Mouse (Mus musculus) cerebellum, adult 2 months (tissue): Measurements from ENCODE around the gene Wdr61. TPM values are rescaled to one million over a fixed set of nuclear protein-coding genes. Genes with fewer than 3 reads are reported as not detected.

Experiments used
- DNase-seq, 2 experiments: peaks; one replicate each; pipeline ENCODE4 v3.0.0; 2021
- H3K27ac ChIP-seq: fragments of 200-500 bp; 2 replicates; pipeline ENCODE4 v1.5.1; 2012; ENCODE audit warnings: low read length, control low read depth, inconsistent platforms; ENCODE audit not compliant: insufficient read depth
- H3K27me3 ChIP-seq: fragments of 200-500 bp; 2 replicates; pipeline ENCODE4 v1.6.1; 2012; ENCODE audit warnings: inconsistent platforms, mild to moderate bottlenecking, low read length, moderate library complexity; ENCODE audit not compliant: control insufficient read depth, insufficient read depth
- H3K4me1 ChIP-seq: fragments of 200-500 bp; 2 replicates; pipeline ENCODE4 v1.6.1; 2011; ENCODE audit warnings: low read length; ENCODE audit not compliant: control insufficient read depth, insufficient read depth
- H3K4me3 ChIP-seq: fragments of 200-500 bp; replicated peaks from 2 replicates; pipeline ENCODE3; 2011; ENCODE audit warnings: mild to moderate bottlenecking, low read depth, low read length, control low read depth; ENCODE audit not compliant: insufficient read depth
- CTCF ChIP-seq: fragments of 200-500 bp; IDR thresholded peaks from 2 replicates; pipeline ENCODE4 v1.5.1; 2011; ENCODE audit warnings: low read depth, mild to moderate bottlenecking, control low read depth, low read length, moderate library complexity, borderline replicate concordance; ENCODE audit not compliant: insufficient read depth
- POLR2A ChIP-seq: fragments of 200-500 bp; IDR thresholded peaks from 2 replicates; pipeline ENCODE4 v1.6.1; 2011; ENCODE audit warnings: low read length, control low read depth, borderline replicate concordance; ENCODE audit not compliant: insufficient read depth
- WGBS: fragments of 180-500 bp; shearing (Covaris S2); methylation state at CpG from one replicate; pipeline ENCODE4 v1.1.7; 2018; 5-methylcytosine and 5-hydroxymethylcytosine counted together
- polyA plus RNA-seq: library from polyadenylated mRNA; depleted of rRNA; stranded (reverse); fragments of >200 nt; gene quantifications from 2 replicates; pipeline ENCODE4 v1.2.3, GENCODE M21; 2012

Wdr61 gene
- polyA plus RNA-seq, 1 experiment = 65.3 TPM

DNA sequence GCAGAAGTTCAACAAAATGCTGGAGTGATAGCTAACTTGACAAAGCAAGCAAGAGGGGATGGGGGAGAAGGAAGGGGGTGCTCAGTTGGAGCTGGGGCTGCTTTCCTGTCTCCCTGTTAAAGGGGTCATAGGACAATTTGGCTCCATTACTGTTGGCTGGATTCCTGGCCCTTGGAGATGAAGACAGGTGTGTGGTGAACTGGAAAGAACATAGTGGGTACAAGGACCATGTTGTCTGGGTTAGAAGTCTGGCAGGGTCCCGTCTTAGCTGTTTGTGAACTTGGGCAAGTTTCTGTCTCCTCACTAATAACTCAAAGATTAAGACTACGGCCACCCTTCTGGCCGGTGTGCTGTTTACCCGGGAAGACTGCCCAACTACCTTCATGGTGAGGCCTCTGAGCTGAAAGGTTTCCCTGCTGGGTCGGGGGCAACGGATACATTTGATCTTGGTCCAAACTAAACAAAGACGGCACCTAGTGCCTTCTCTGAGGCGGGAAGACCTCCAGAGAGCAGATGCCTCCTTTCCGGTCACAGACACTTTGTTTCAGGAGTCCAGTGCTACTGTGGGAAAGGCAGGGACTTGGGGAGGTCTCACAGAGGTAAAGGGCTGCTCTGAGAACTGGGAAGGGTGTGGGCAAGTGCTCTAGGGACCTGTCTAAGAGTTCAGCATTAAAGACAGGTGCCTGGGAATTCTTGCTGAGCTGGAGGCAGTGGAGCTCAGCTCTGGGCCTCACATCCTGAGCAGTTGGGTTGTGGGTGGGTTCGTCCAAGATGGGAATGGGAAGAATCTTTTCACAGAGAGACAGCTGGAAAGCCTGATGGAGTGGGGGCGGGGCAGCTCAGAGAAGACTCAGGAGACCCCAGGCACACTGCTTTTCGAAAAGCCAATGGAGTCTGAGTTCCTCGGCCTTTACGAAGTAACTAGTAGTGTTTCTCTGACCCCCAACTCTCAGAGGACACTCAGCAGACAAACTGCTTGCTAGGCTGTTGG lies 46.8 kb downstream of the Wdr61 start:
- H3K4me3 ChIP-seq = no peak overlapping the region
- WGBS = 48% methylated on average over 14 of the region's 14 CpGs
- DNase-seq = no peak
- H3K27me3 ChIP-seq = no peaks in the 10 kb centered on the region
- H3K4me1 ChIP-seq = no peaks in the 10 kb centered on the region
- no peak for TF ChIP-seq CTCF
- TF ChIP-seq POLR2A = no peak
- no peak overlapping the region for H3K27ac ChIP-seq

DNA sequence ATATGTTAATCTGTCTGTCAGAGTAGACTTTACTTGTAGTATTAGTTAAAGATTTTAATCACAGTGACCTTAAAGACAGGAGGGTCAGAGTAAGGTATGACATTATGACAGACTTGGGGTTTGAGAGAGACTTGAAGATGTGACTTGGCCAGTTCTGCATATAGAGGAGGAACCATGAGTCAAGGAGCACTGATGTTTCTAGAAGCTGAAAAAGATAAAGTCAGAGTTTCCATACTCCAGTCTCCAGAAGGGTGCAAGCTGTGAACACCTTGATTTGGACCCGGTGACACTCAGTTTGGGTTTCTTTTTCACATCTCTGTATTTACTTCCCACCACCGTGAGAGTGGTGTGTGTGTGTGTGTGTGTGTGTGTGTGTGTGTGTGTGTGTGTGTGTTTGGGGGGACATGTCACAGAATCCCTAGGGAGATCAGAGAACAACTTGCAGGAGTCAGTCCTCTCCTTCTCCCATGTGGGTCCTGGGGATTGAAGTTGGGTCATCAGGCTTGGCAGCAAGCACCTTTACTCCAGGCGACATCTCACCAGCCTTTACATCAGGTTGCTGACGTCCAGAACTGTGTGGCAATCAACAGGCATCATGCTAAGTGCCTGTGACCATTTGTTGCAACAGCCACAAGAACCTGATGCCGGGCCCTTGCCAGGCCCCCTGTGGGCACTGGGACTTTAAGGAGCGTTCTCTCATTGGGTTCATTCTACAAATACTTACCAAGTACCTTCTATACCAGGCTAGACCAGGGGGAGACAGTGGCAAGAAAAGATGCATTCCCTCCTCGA lies 50.3 kb downstream of the Wdr61 start:
- 77% methylated on average over 7 of the region's 7 CpGs for WGBS
- H3K27me3 ChIP-seq = no peaks in the 10 kb centered on the region

DNA sequence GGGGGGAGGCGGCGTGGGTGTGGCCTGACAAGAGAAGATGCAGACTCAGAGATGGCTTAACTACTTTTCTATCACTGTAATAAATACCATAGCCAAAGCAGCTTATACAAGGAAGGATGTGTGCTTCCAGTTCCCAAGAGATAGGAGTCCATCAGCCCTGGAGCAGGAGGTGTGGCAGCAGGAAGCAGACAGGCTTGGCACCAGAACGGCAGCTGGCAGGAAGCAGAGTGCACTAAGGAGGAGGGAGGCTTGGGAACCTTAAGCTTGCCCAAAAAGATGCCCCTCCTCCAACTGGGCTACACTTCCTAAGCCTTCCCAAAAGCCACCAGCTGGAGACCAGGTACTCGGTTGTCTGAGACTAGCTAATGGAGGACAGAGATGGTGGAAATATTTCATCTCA lies 51.5 kb downstream of the Wdr61 start:
- no peaks in the 10 kb centered on the region for H3K4me1 ChIP-seq
- 33% methylated on average over 4 of the region's 4 CpGs for WGBS
- H3K27ac ChIP-seq = no peak overlapping the region
- TF ChIP-seq POLR2A (no peak), CTCF (no peak)
- H3K27me3 ChIP-seq = no peaks in the 10 kb centered on the region
- no peak overlapping the region for H3K4me3 ChIP-seq
- DNase-seq = peak; percentile 63 to 81

More for the DNA sequence above, 50.3 kb downstream of the Wdr61 start:
- Histone ChIP-seq H3K4me3 (no peak overlapping the region), H3K27ac (no peak overlapping the region), H3K4me1 (no peaks in the 10 kb centered on the region)
- TF ChIP-seq POLR2A (no peak), CTCF (no peak)
- no peak for DNase-seq

DNA sequence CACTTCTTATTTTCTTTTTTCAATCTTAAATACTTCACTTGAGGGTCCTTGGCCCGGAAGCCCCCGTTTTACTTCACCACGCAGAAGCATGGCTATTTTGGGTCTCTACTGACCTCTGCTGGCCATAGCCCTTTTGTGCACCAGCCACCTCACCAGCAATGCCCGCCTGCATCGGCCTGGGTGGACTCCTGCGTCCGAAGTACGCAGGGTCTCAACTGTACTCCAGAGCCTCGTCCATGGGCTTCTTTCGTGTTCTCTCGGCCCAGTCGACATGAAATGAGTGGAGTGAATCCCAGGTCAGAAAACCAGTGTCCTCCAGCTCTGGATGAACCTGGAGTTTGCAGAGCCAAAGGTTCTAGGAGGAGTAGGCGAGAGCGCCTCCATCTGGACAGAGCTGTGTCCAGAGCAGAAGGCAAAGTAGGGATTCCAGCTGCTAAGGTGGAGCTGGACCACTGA lies 57.8 kb downstream of the Wdr61 start:
- peak; percentile 79 for TF ChIP-seq CTCF
- TF ChIP-seq POLR2A = no peak
- Histone ChIP-seq H3K27me3 (no peaks in the 10 kb centered on the region), H3K4me3 (peak overlapping the region; percentile 58), H3K4me1 (no peaks in the 10 kb centered on the region), H3K27ac (no peak overlapping the region)
- 2% methylated on average over 14 of the region's 14 CpGs for WGBS
- DNase-seq = peak; percentile 72 to 86

DNA sequence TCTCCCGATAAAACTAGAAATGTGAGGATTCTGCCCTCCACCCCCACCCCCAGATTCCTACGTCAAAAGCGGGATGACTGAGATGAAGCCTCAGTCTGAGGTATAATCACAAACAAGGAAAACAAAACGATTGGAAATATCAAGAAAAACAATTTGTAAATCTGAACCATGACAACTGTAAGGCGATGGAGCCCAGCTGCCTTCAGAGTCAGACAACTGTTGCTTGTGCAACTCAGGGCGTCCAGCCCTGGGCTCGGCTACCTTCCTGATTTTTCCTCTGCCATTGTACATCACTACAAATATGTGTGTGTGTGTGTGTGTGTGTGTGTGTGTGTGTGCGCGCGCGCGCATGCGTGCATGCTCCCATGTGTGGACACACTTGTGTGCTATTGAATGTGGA lies 60.4 kb downstream of the Wdr61 start:
- 90% methylated on average over 13 of the region's 13 CpGs for WGBS
- no peak for DNase-seq
- no peak for TF ChIP-seq CTCF
- no peak for TF ChIP-seq POLR2A
- no peak overlapping the region for H3K4me3 ChIP-seq
- no peaks in the 10 kb centered on the region; the same call in 1 of the 2 replicates for H3K4me1 ChIP-seq
- no peaks in the 10 kb centered on the region for H3K27me3 ChIP-seq
- no peak overlapping the region for H3K27ac ChIP-seq

DNA sequence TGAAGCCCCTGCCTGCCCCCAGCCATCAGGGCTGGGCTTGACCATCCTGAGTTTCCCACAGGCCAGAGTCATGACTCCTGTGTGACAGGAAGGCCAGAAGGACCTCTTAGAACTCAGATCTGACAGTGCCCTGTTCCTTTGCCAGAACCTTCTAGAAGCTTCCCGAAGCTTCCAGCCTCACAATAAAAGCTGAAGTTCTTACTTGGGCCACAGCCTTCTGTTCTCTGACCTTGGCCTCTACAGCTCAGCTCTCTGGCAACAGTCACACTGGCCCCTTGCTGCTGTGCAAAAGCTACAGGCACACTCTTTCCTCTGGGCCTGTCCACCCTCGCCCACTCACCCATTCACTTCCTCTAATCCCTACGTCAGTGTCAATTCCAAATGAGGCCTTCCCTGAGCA lies 62.4 kb downstream of the Wdr61 start:
- TF ChIP-seq CTCF = no peak
- TF ChIP-seq POLR2A = no peak
- WGBS = 44% methylated on average over 3 of the region's 3 CpGs
- H3K27me3 ChIP-seq = no peaks in the 10 kb centered on the region

DNA sequence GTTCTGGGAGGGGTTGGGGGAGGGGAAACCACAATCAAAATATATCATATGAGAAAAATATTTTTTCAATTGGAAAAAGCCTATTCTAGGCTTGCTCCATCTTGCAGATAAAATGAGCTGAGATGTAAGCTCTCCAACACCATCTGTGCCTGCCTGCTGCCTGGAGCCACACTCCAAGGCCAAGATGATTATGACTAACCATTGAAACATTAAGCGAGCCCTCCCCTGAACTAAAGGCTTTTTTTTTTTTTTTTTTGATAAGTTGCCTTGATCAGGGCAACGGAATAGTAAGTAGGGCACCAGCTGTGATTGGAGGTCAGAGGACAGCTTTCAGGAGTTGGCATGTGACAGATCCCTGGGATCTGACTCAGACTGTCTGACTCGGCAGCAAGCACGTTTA lies 65.9 kb downstream of the Wdr61 start:
- DNase-seq = peak; percentile 49 to 79
- H3K27ac ChIP-seq = peak overlapping the region; percentile 50
- peaks cover 6% of the 10 kb centered on the region; the same call in 1 of the 2 replicates for H3K4me1 ChIP-seq
- 6% methylated on average over 4 of the region's 4 CpGs for WGBS
- H3K4me3 ChIP-seq = no peak overlapping the region
- TF ChIP-seq POLR2A = no peak
- no peak for TF ChIP-seq CTCF
- H3K27me3 ChIP-seq = no peaks in the 10 kb centered on the region

More for the DNA sequence above, 62.4 kb downstream of the Wdr61 start:
- peaks cover 6% of the 10 kb centered on the region; the same call in 1 of the 2 replicates for H3K4me1 ChIP-seq
- no peak overlapping the region for H3K4me3 ChIP-seq
- no peak overlapping the region for H3K27ac ChIP-seq
- no peak for DNase-seq
